Mouse (Mus musculus) liver, embryonic 14.5 days (tissue): ENCODE data around the gene Zdhhc9. TPM values are rescaled to one million over a fixed set of nuclear protein-coding genes. Genes with fewer than 3 reads are reported as not detected.

ENCODE experiments used
- ATAC-seq: fragments of 200-750 bp; cut with Nextera tagmentation; 2 replicates; pipeline ENCODE4 v1.8.0; 2017; ENCODE audit warnings: moderate number of reproducible peaks, mild to moderate bottlenecking, moderate library complexity; ENCODE audit not compliant: insufficient read depth
- DNase-seq, 3 experiments: peaks; one replicate each; pipeline ENCODE4 v3.0.0-alpha.2; 2012 to 2013; ENCODE audit warnings: low read depth in 3 of 3, low spot score in 3 of 3
- H3K27ac ChIP-seq: fragments of 300-500 bp; sonication (generic); 2 replicates; pipeline ENCODE4 v1.5.1; 2014; ENCODE audit warnings: moderate library complexity, mild to moderate bottlenecking, control low read depth, inconsistent platforms
- H3K27me3 ChIP-seq: fragments of 300-500 bp; sonication (generic); 2 replicates; pipeline ENCODE4 v1.6.1; 2014; ENCODE audit warnings: mild to moderate bottlenecking, low read length, moderate library complexity; ENCODE audit not compliant: control insufficient read depth, insufficient read depth
- H3K36me3 ChIP-seq: fragments of 300-500 bp; sonication (generic); replicated peaks from 2 replicates; pipeline ENCODE4 v1.6.1; 2014; ENCODE audit warnings: low read depth; ENCODE audit not compliant: control insufficient read depth, insufficient read depth
- H3K4me1 ChIP-seq, 2 experiments: fragments of 200-500 bp in 1 of 2; fragments of 300-500 bp in 1 of 2; sonication (generic) in 1 of 2; replicated peaks; 2 replicates each; pipeline ENCODE4 v1.6.1; 2012 to 2014; ENCODE audit warnings: antibody characterized with exemption in 1 of 2, inconsistent platforms in 1 of 2, low read length in 1 of 2; ENCODE audit not compliant: control insufficient read depth in 2 of 2, insufficient read depth in 2 of 2
- H3K4me2 ChIP-seq: fragments of 300-500 bp; sonication (generic); 2 replicates; pipeline ENCODE4 v1.6.1; 2014; ENCODE audit warnings: low read depth, mild to moderate bottlenecking, control low read depth, moderate library complexity
- H3K4me3 ChIP-seq, 2 experiments: fragments of 200-500 bp in 1 of 2; fragments of 300-500 bp in 1 of 2; sonication (generic) in 1 of 2; 2 replicates each; pipeline ENCODE4 v1.5.1; 2012 to 2014; ENCODE audit warnings: low read depth in 2 of 2, low read length in 2 of 2, mild to moderate bottlenecking in 2 of 2, control low read depth in 1 of 2, inconsistent platforms in 1 of 2, moderate library complexity in 1 of 2; ENCODE audit not compliant: insufficient read depth in 1 of 2
- H3K9ac ChIP-seq: fragments of 300-500 bp; sonication (generic); replicated peaks from 2 replicates; pipeline ENCODE4 v1.6.1; 2014; ENCODE audit warnings: mild to moderate bottlenecking, control low read depth, moderate library complexity
- H3K9me3 ChIP-seq: fragments of 300-500 bp; sonication (generic); 2 replicates; pipeline ENCODE4 v1.6.1; 2016; ENCODE audit warnings: low read length, mixed read lengths; ENCODE audit not compliant: control insufficient read depth
- CTCF ChIP-seq: IDR thresholded peaks from 2 replicates; pipeline ENCODE4 v1.5.1; 2016; ENCODE audit warnings: antibody characterized with exemption, low read depth, control low read depth
- EP300 ChIP-seq: IDR thresholded peaks from 2 replicates; pipeline ENCODE4 v1.6.1; 2016; ENCODE audit warnings: antibody characterized with exemption, low read depth
- WGBS: fragments of 180-500 bp; shearing (Covaris S2); extraction: QIAGEN DNeasy Blood & Tissue Kit; methylation state at CpG from one replicate; pipeline ENCODE4 v1.1.7; 2014; ENCODE audit not compliant: insufficient replicate concordance; 5-methylcytosine and 5-hydroxymethylcytosine counted together
- polyA plus RNA-seq, 2 experiments: library from polyadenylated mRNA; depleted of rRNA in 1 of 2; stranded (reverse) in 1 of 2; unstranded in 1 of 2; fragments of >200 nt; fragmentation: Nextera tagmentation in 1 of 2; extraction: Ambion mirVana in 1 of 2; gene quantifications; 2 replicates each; pipeline versions ENCODE4 v1.2.1 to v1.2.3; 2012 to 2014

Zdhhc9 gene
- polyA plus RNA-seq, 2 experiments, result 2.8 to 10.5 TPM

- H3K9me3 ChIP-seq, result no peaks in the 10 kb centered on the region
- no peak for TF ChIP-seq EP300
- no peak for TF ChIP-seq CTCF
- H3K4me2 ChIP-seq, result no peak overlapping the region
- no peak overlapping the region for H3K27ac ChIP-seq
- H3K4me1 ChIP-seq, result peaks cover 17 to 21% of the 10 kb centered on the region in 2 experiments
- ATAC-seq (no peak), DNase-seq (no peak)
- WGBS, result 47% methylated on average over 7 of the region's 7 CpGs
- H3K36me3 ChIP-seq, result no peaks in the 10 kb centered on the region
- no peaks in the 10 kb centered on the region for H3K27me3 ChIP-seq
- H3K9ac ChIP-seq, result no peak overlapping the region
- no peak overlapping the region for H3K4me3 ChIP-seq
Observed at GRCm38 (mm10) chrX:48152106-48152505, 56.6 kb downstream of the Zdhhc9 start.

GRCm38 (mm10) chrX:48147741-48148186 is 60.9 kb downstream of the Zdhhc9 start:
- peaks cover under 1 to 11% of the 10 kb centered on the region in 2 experiments for H3K4me1 ChIP-seq
- H3K4me3 ChIP-seq, result peak overlapping the region; percentile 21 to 45; a peak in 2 of 4 replicates
- no peaks in the 10 kb centered on the region for H3K36me3 ChIP-seq
- H3K9ac ChIP-seq, result no peak overlapping the region
- peak overlapping the region; percentile 26 for H3K4me2 ChIP-seq
- ATAC-seq (no peak), DNase-seq (no peak)
- H3K9me3 ChIP-seq, result no peaks in the 10 kb centered on the region
- no peak overlapping the region for H3K27ac ChIP-seq
- no peaks in the 10 kb centered on the region for H3K27me3 ChIP-seq
- TF ChIP-seq CTCF, result no peak
- TF ChIP-seq EP300, result no peak
- WGBS, result 29% methylated on average over 7 of the region's 7 CpGs

- Histone ChIP-seq H3K36me3 (no peaks in the 10 kb centered on the region), H3K4me2 (peak overlapping the region; percentile 26), H3K27ac (no peak overlapping the region)
Observed at GRCm38 (mm10) chrX:48147226-48147625, 61.5 kb downstream of the Zdhhc9 start.

GRCm38 (mm10) chrX:48146262-48146661 is 62.4 kb downstream of the Zdhhc9 start, which contains the start of gene Sash3:
Gene Sash3 (plus strand): TSS chrX:48146436.
- H3K9me3 ChIP-seq, result no peaks in the 10 kb centered on the region
- DNase-seq, result no peak
- 27% methylated on average over 4 of the region's 4 CpGs for WGBS
- peak; percentile 27; the same call in 1 of the 2 replicates for ATAC-seq
- H3K36me3 ChIP-seq, result no peaks in the 10 kb centered on the region
- H3K27ac ChIP-seq, result no peak within 1 kb of the TSS
- H3K4me2 ChIP-seq, result peak within 1 kb of the TSS; percentile 26
- H3K9ac ChIP-seq, result no peak within 1 kb of the TSS
- peaks cover 0 to 15% of the 10 kb centered on the region in 2 experiments; a peak in 2 of 4 replicates for H3K4me1 ChIP-seq
- H3K27me3 ChIP-seq, result no peaks in the 10 kb centered on the region
- peak within 1 kb of the TSS; percentile 21 to 45 for H3K4me3 ChIP-seq
- no peak for TF ChIP-seq EP300
- no peak for TF ChIP-seq CTCF

More at GRCm38 (mm10) chrX:48147226-48147625, 61.5 kb downstream of the Zdhhc9 start:
- Histone ChIP-seq H3K4me3 (peak overlapping the region; percentile 21 to 45), H3K9me3 (no peaks in the 10 kb centered on the region), H3K4me1 (peaks cover 0 to 9% of the 10 kb centered on the region in 2 experiments; a peak in 2 of 4 replicates), H3K27me3 (no peaks in the 10 kb centered on the region), H3K9ac (no peak overlapping the region)
- WGBS, result 38% methylated on average over 2 of the region's 2 CpGs
- TF ChIP-seq CTCF, result no peak
- no peak for TF ChIP-seq EP300
- DNase-seq (no peak), ATAC-seq (no peak)

GRCm38 (mm10) chrX:48143415-48144335 is 65.0 kb downstream of the Zdhhc9 start:
- H3K4me2 ChIP-seq, result peak overlapping the region; percentile 53
- no peak overlapping the region; the same call in 1 of the 2 replicates for H3K9ac ChIP-seq
- no peaks in the 10 kb centered on the region for H3K9me3 ChIP-seq
- no peak for DNase-seq
- H3K27ac ChIP-seq, result no peak overlapping the region
- peak; percentile 54 for ATAC-seq
- TF ChIP-seq EP300, result no peak
- no peak for TF ChIP-seq CTCF
- no peaks in the 10 kb centered on the region for H3K27me3 ChIP-seq
- H3K4me3 ChIP-seq, result peak overlapping the region; percentile 36 to 64
- peaks cover 9 to 31% of the 10 kb centered on the region in 2 experiments for H3K4me1 ChIP-seq
- no peaks in the 10 kb centered on the region for H3K36me3 ChIP-seq
- 20% methylated on average over 24 of the region's 26 CpGs for WGBS
